Mouse (Mus musculus) neural tube, embryonic 15.5 days (tissue): Measurements from ENCODE around the gene Stx6. TPM values are rescaled to one million over a fixed set of nuclear protein-coding genes. Genes with fewer than 3 reads are reported as not detected.

Experiments used
- ATAC-seq: fragments of 200-750 bp; cut with Nextera tagmentation; 2 replicates; pipeline ENCODE4 v1.8.0; 2017; ENCODE audit warnings: mild to moderate bottlenecking, moderate TSS enrichment, moderate library complexity; ENCODE audit not compliant: low FRiP score
- H3K27ac ChIP-seq: fragments of 300-500 bp; sonication (generic); replicated peaks from 2 replicates; pipeline ENCODE4 v1.5.1; 2015; ENCODE audit warnings: mild to moderate bottlenecking, inconsistent platforms
- H3K27me3 ChIP-seq: fragments of 300-500 bp; sonication (generic); replicated peaks from 2 replicates; pipeline ENCODE4 v1.6.1; 2015; ENCODE audit warnings: inconsistent platforms
- H3K36me3 ChIP-seq: fragments of 300-500 bp; sonication (generic); 2 replicates; pipeline ENCODE4 v1.6.1; 2015; ENCODE audit warnings: inconsistent platforms
- H3K4me1 ChIP-seq: fragments of 300-500 bp; sonication (generic); 2 replicates; pipeline ENCODE4 v1.6.1; 2015; ENCODE audit warnings: inconsistent platforms
- H3K4me2 ChIP-seq: fragments of 300-500 bp; sonication (generic); 2 replicates; pipeline ENCODE4 v1.6.1; 2015; ENCODE audit warnings: inconsistent platforms, mild to moderate bottlenecking, moderate library complexity
- H3K4me3 ChIP-seq: fragments of 300-500 bp; sonication (generic); replicated peaks from 2 replicates; pipeline ENCODE4 v1.5.1; 2015; ENCODE audit warnings: mild to moderate bottlenecking, inconsistent platforms
- H3K9ac ChIP-seq: fragments of 300-500 bp; sonication (generic); replicated peaks from 2 replicates; pipeline ENCODE4 v1.6.1; 2015; ENCODE audit warnings: mild to moderate bottlenecking, inconsistent platforms
- H3K9me3 ChIP-seq: fragments of 300-500 bp; sonication (generic); replicated peaks from 2 replicates; pipeline ENCODE4 v1.6.1; 2016; ENCODE audit warnings: inconsistent platforms
- WGBS: fragments of 180-500 bp; shearing (Covaris S2); methylation state at CpG from one replicate; pipeline ENCODE4 v1.1.7; 2015; ENCODE audit warnings: mixed read lengths; 5-methylcytosine and 5-hydroxymethylcytosine counted together
- polyA plus RNA-seq: library from polyadenylated mRNA; unstranded; fragments of >200 nt; fragmentation: Nextera tagmentation; extraction: Ambion mirVana; gene quantifications from 2 replicates; pipeline ENCODE4 v1.2.1, GENCODE M21; 2015

Stx6 gene
- polyA plus RNA-seq, 1 experiment from 2014 or later = 102 TPM

GRCm38 (mm10) chr1:155239169-155239568 is 80.7 kb downstream of the Stx6 start:
- Histone ChIP-seq H3K4me1 (peaks cover 45% of the 10 kb centered on the region), H3K36me3 (no peaks in the 10 kb centered on the region), H3K27me3 (no peaks in the 10 kb centered on the region), H3K9ac (no peak overlapping the region), H3K9me3 (no peaks in the 10 kb centered on the region), H3K4me3 (no peak overlapping the region), H3K27ac (no peak overlapping the region), H3K4me2 (no peak overlapping the region)
- WGBS = 68% methylated on average over 4 of the region's 4 CpGs
- ATAC-seq = no peak

- Histone ChIP-seq H3K9ac (no peak overlapping the region), H3K27me3 (peaks cover under 1% of the 10 kb centered on the region), H3K27ac (no peak overlapping the region), H3K4me2 (no peak overlapping the region), H3K4me3 (no peak overlapping the region), H3K4me1 (peaks cover 47% of the 10 kb centered on the region), H3K9me3 (no peaks in the 10 kb centered on the region), H3K36me3 (no peaks in the 10 kb centered on the region)
- whole genome bisulfite sequencing = 88% methylated on average over 6 of the region's 6 CpGs
- ATAC-seq = no peak
These were observed 81.6 kb downstream of the Stx6 start for GRCm38 (mm10) chr1:155239962-155240717.

GRCm38 (mm10) chr1:155241701-155242487 is 83.4 kb downstream of the Stx6 start:
- no peak for ATAC-seq
- H3K27ac ChIP-seq = no peak overlapping the region
- H3K4me2 ChIP-seq = no peak overlapping the region
- no peaks in the 10 kb centered on the region for H3K9me3 ChIP-seq
- peaks cover 32% of the 10 kb centered on the region for H3K4me1 ChIP-seq
- no peak overlapping the region for H3K9ac ChIP-seq
- no peaks in the 10 kb centered on the region for H3K36me3 ChIP-seq
- no peak overlapping the region for H3K4me3 ChIP-seq
- peaks cover 7% of the 10 kb centered on the region for H3K27me3 ChIP-seq
- whole genome bisulfite sequencing = 84% methylated on average over 12 of the region's 12 CpGs

GRCm38 (mm10) chr1:155242488-155242745 is 83.9 kb downstream of the Stx6 start:
- Histone ChIP-seq H3K9me3 (no peaks in the 10 kb centered on the region), H3K4me2 (no peak overlapping the region), H3K9ac (no peak overlapping the region), H3K27ac (no peak overlapping the region), H3K27me3 (peaks cover 7% of the 10 kb centered on the region), H3K4me3 (no peak overlapping the region), H3K36me3 (no peaks in the 10 kb centered on the region), H3K4me1 (peaks cover 27% of the 10 kb centered on the region)
- 55% methylated on average over 1 of the region's 1 CpGs for WGBS
- ATAC-seq = no peak

GRCm38 (mm10) chr1:155243797-155244770 is 85.6 kb downstream of the Stx6 start, which contains the start of gene BC034090:
Gene BC034090 (minus strand): TSS chr1:155244444.
- H3K4me1 ChIP-seq = peaks cover 19% of the 10 kb centered on the region
- peaks cover 7% of the 10 kb centered on the region for H3K27me3 ChIP-seq
- H3K4me2 ChIP-seq = peak within 1 kb of the TSS; percentile 78
- ATAC-seq = peak; percentile 53; the same call in 1 of the 2 replicates
- H3K36me3 ChIP-seq = no peaks in the 10 kb centered on the region
- no peaks in the 10 kb centered on the region for H3K9me3 ChIP-seq
- peak within 1 kb of the TSS; percentile 39; the same call in 1 of the 2 replicates for H3K27ac ChIP-seq
- H3K9ac ChIP-seq = peak within 1 kb of the TSS; percentile 53
- 2% methylated on average over 66 of the region's 85 CpGs for WGBS
- H3K4me3 ChIP-seq = peak within 1 kb of the TSS; percentile 48

- Histone ChIP-seq H3K4me2 (peak overlapping the region; percentile 78), H3K36me3 (no peaks in the 10 kb centered on the region), H3K4me3 (peak overlapping the region; percentile 48), H3K9ac (peak overlapping the region; percentile 53), H3K27ac (no peak overlapping the region; the same call in 1 of the 2 replicates), H3K4me1 (peaks cover 15% of the 10 kb centered on the region), H3K9me3 (no peaks in the 10 kb centered on the region), H3K27me3 (peaks cover 7% of the 10 kb centered on the region)
- no peak for ATAC-seq
- 5% methylated on average over 26 of the region's 29 CpGs for WGBS
These were observed 86.3 kb downstream of the Stx6 start for GRCm38 (mm10) chr1:155244771-155245211.

- WGBS = 44% methylated on average over 7 of the region's 7 CpGs
- ATAC-seq = no peak
- H3K4me3 ChIP-seq = no peak overlapping the region
- H3K9me3 ChIP-seq = no peaks in the 10 kb centered on the region
- no peak overlapping the region for H3K9ac ChIP-seq
- peaks cover 7% of the 10 kb centered on the region for H3K27me3 ChIP-seq
- H3K4me1 ChIP-seq = peaks cover 13% of the 10 kb centered on the region
- H3K36me3 ChIP-seq = no peaks in the 10 kb centered on the region
- peak overlapping the region; percentile 78; the same call in 1 of the 2 replicates for H3K4me2 ChIP-seq
- H3K27ac ChIP-seq = no peak overlapping the region
These were observed 87.0 kb downstream of the Stx6 start for GRCm38 (mm10) chr1:155245516-155245915.

GRCm38 (mm10) chr1:155247441-155247840 is 88.9 kb downstream of the Stx6 start:
- no peaks in the 10 kb centered on the region for H3K9me3 ChIP-seq
- 44% methylated on average over 5 of the region's 5 CpGs for WGBS
- H3K4me1 ChIP-seq = peaks cover 13% of the 10 kb centered on the region
- H3K4me2 ChIP-seq = no peak overlapping the region
- no peaks in the 10 kb centered on the region for H3K36me3 ChIP-seq
- no peak overlapping the region for H3K27ac ChIP-seq
- H3K4me3 ChIP-seq = no peak overlapping the region
- H3K9ac ChIP-seq = no peak overlapping the region
- peaks cover 7% of the 10 kb centered on the region for H3K27me3 ChIP-seq
- ATAC-seq = no peak

- Histone ChIP-seq H3K9ac (no peak overlapping the region), H3K36me3 (no peaks in the 10 kb centered on the region), H3K27ac (no peak overlapping the region), H3K4me1 (peaks cover 13% of the 10 kb centered on the region), H3K9me3 (no peaks in the 10 kb centered on the region), H3K4me3 (no peak overlapping the region), H3K4me2 (no peak overlapping the region), H3K27me3 (peaks cover 7% of the 10 kb centered on the region)
- ATAC-seq = no peak
- 68% methylated on average over 5 of the region's 5 CpGs for WGBS
These were observed 89.5 kb downstream of the Stx6 start for GRCm38 (mm10) chr1:155248041-155248440.

- H3K27ac ChIP-seq = no peak overlapping the region
- no peaks in the 10 kb centered on the region for H3K9me3 ChIP-seq
- no peak overlapping the region for H3K4me3 ChIP-seq
- H3K27me3 ChIP-seq = peaks cover 7% of the 10 kb centered on the region
- 0 out of 2 replicates have a peak, but pooled peaks cover under 1% of the 10 kb centered on the region for H3K4me1 ChIP-seq
- ATAC-seq = no peak
- H3K9ac ChIP-seq = no peak overlapping the region
- no peaks in the 10 kb centered on the region for H3K36me3 ChIP-seq
- no peak overlapping the region for H3K4me2 ChIP-seq
- WGBS = 28% methylated on average over 5 of the region's 5 CpGs
These were observed 91.4 kb downstream of the Stx6 start for GRCm38 (mm10) chr1:155249896-155250295.

GRCm38 (mm10) chr1:155250531-155251135 is 92.1 kb downstream of the Stx6 start:
- H3K9me3 ChIP-seq = no peaks in the 10 kb centered on the region
- no peaks in the 10 kb centered on the region for H3K4me1 ChIP-seq
- H3K4me3 ChIP-seq = no peak overlapping the region
- no peak overlapping the region for H3K9ac ChIP-seq
- H3K36me3 ChIP-seq = no peaks in the 10 kb centered on the region
- H3K27me3 ChIP-seq = peaks cover 1% of the 10 kb centered on the region; the same call in 1 of the 2 replicates
- 31% methylated on average over 4 of the region's 4 CpGs for WGBS
- H3K4me2 ChIP-seq = no peak overlapping the region
- H3K27ac ChIP-seq = no peak overlapping the region
- no peak for ATAC-seq
